Mouse (Mus musculus) lung, postnatal 10 days (tissue): ENCODE results near the gene Cplane1.
"Not testable (repeated sequence)": the region's sequence is repeated elsewhere in the genome, so short reads cannot be mapped to it uniquely, and the experiment has no call there.

Source experiments
- DNase-seq: peaks from one replicate; pipeline ENCODE4 v3.0.0; 2021

Cplane1 gene

DNA sequence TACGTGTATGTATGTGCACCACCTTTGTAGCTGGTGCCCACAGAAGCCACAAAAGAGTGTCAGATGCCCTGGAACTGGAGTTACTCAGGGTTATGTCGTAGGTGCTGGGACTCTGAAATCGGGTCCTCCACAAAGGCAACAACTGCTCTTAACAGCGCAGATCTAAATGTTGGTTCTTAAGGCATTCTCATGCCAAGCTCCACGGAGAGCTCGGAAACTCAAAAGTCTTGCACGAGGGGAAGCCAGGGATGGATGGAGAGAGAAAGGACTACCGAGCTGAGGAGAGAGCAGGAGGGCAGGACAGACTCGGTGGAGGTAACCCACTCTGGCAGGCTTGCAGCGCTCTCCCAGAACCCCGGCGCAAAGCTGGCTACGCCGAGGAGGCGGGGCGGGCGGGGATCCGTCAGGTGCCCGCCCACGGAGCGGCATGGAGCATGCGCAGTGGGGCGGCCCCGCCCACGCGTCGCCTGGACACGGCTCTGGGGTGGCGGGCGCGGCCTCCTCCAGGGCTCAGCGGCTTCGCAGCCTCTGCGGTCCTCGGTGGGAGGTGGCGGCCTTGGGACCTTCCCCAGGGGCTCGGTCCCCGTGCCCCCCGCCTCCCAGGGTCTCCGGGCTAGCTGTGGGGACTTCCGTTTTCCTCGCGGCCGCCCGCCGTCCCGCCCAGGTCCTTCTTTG lies at the start of gene Cplane1:
TSS of gene Cplane1 (plus strand) at position 516 of the 675 bp plus-strand sequence.
- peak; percentile 94 for DNase-seq

GRCm38 (mm10) chr15:8129281-8129680 lies 39.6 kb upstream of the Cplane1 start:
- DNase-seq = no peak

DNA sequence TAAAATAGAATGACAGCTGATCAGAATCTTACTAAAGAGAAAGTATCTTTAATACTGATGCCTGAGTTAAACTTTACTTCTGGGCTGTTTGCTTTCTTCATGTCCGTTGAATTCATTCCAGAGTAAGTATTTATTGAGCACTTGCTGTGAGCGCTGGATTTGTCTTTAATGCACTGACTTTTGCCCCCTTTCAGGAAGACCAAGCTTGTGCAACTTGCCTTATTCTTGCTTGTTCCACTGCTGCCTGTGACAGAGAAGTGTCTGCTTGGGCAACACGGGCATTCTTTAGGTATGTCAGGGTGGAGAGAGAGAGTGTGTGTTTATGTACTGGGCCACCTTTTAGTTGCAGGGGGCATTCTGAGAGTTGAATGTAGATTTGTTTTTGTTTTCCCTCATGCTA lies 37.6 kb upstream of the Cplane1 start:
- DNase-seq = no peak

DNA sequence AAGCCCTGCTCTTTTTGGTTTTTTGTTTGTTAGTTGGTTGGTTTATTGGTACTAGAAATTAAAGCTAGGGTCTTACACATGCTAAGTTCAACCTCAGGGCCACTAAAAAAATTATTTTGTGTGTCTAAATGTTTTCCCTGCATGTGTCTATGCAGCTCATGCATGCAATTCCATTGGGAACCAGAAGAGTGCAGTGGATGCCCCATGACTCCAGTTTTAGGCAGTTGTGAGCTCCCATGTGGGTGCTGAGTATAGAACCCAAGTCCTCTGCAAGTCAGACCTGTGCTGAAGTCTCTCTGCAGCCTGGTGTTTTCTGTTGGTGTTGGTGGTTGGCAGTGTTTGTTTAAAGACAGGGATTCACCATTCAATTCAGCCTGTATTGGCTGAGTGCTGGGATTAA lies 37.1 kb upstream of the Cplane1 start:
- DNase-seq = no peak

GRCm38 (mm10) chr15:8135606-8136005 lies 33.3 kb upstream of the Cplane1 start:
- no peak for DNase-seq

GRCm38 (mm10) chr15:8161841-8162240 lies 7.1 kb upstream of the Cplane1 start:
- no peak for DNase-seq

DNA sequence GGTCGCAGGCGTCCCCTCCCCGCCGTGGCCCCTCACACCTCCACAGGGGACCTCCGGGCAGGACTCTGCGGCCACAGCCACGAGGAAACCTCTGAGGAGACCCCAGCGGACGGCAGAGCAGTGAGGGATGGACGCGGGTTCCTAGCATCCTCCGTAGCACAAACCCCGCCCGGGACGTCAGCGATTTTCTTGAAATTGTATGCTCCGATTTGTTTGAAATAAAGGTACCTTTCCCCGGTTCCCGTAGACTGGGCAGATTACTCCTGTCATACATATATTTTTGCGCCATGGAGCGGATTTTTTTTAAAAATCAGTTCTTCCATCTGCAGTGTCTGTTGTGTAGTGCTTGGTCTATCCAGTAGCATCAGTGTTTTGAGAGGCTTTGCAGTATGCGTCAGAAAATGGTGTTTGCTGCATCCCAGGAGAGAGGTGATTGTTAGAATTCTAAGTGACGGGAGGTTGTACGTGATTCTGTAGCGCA lies 400 bp downstream of the Cplane1 start:
- DNase-seq = no peak

DNA sequence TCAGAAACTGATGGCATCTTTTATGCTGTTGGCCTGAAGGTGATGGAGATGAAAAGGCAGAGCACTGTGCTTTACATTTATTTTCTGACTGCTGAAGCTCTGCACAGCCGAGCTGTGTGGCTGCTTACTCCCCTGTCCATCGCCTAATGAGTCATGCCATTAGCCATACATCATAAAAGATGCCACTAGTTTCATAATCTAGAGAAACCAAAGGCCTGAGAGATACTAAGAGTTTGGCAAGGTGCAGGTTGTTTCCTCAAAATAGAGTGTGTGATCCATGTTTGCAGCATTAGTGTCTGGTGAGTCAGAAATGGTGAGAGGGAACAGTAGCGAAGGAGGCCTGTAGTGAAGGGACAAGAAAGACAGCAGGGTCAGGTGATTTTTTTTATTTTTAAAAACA lies 20.7 kb downstream of the Cplane1 start:
- DNase-seq = no peak

- DNase-seq = no peak
These were observed 21.5 kb downstream of the Cplane1 start for GRCm38 (mm10) chr15:8190435-8190834.

- no peak for DNase-seq
These were observed 31.4 kb downstream of the Cplane1 start for GRCm38 (mm10) chr15:8200317-8200716.

- DNase-seq = no peak
These were observed 39.5 kb downstream of the Cplane1 start for GRCm38 (mm10) chr15:8208362-8208761.

DNA sequence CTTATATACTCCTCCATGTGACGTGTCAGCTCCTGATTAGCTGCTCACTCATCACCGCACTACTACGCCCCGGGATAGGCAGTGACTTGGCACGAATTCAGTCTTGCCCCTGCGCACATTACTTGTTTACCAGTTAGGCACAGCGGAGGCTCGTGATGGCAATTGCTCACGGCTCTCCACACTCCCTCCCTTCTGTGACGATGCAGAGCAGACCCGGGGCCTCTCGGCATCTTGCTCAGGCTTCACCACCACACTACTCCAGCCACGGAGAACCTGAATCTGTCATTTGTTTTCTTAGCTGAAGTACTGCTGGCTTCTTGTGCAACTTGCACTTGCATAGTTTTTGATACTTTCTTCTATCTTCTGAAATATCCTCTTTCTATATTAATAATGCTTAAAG lies 45.9 kb downstream of the Cplane1 start:
- no peak for DNase-seq

- DNase-seq = not testable (repeated sequence)
These were observed 65.3 kb downstream of the Cplane1 start for GRCm38 (mm10) chr15:8234167-8234566.

DNA sequence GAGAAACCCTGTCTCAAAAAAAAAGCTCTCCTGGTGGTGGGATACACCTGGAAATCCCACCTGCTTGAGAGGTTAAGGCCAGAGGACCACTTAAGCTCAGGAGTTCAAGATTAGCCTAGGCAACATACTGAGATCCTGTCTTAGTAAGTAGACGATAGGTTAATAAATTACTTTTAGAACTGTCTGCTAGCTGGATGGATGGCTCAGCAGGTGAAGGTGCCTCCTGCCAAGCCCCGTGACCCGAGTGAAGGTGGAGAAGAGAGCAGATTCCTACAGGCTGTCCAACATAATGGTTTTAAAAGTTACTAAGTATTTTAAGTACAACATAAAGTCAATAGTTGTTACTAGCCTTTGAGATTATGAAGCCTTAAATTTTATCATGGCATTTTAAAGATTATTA lies 97.0 kb downstream of the Cplane1 start:
- DNase-seq = no peak

- no peak for DNase-seq
These were observed 98.3 kb downstream of the Cplane1 start for GRCm38 (mm10) chr15:8267211-8267610.

- no peak for DNase-seq
These were observed 99.3 kb downstream of the Cplane1 start for GRCm38 (mm10) chr15:8268231-8268630.

- DNase-seq = no peak
These were observed 103.0 kb downstream of the Cplane1 start for GRCm38 (mm10) chr15:8271952-8272351.

GRCm38 (mm10) chr15:8277916-8278315 lies 109.0 kb downstream of the Cplane1 start:
- DNase-seq = not testable (repeated sequence)

DNA sequence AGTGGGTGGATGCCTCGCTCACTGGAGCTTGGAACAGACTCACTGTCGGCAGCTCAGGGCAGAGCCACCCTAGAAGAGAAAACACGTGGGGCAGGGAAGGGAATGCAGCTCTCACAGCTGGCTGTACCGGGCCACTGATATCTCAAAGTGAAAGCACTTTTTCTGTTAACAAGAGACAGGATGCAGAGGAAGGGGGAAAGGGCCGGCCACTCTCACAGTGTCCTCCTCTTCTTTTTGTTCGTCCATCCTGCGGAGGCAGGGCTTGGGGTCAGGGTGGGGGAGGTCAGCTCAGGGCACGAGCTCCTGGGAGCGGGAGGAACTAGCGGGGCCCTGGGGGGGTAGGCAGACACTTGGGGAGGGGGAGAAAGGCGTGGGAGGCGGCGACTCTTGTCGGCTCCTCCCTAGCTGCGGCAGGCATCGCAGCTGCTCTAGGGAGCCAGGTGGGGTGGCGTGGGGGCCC lies 110.4 kb downstream of the Cplane1 start:
- DNase-seq = peak; percentile 54

DNA sequence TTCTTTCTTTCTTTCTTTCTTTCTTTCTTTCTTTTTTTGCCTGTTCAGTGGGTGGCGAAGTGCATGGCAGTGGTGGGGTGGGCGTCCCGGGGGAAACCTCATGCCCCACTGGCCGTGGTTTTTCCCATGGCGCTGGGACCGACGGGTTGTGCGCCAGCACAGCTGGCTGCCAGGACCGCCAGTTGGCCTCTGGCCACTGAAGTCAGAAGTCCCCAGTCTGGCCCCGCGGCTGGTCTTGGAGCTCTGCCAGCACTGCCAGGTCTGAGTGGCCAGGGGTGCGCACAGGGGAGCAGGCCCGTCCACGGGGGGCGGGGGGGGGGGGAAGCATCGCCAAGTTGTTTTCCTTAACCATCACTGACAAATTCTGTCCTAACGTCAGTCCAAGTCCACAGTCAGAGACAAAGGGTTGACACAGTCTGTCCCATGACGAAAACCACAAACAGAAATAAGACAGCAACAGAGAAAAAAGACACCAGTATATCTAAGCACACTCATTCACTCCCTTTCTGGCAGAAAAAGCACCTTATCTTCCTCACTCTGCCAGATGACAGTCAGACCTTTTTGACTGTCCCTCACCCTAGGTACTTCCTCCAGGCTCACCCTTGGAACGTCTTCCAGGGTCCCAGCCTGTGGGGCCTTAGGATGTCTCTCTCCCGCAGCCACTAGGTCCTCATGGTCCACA lies 111.2 kb downstream of the Cplane1 start:
- peak; percentile 74 for DNase-seq

GRCm38 (mm10) chr15:8281701-8282100 lies 112.8 kb downstream of the Cplane1 start:
- no peak for DNase-seq

DNA sequence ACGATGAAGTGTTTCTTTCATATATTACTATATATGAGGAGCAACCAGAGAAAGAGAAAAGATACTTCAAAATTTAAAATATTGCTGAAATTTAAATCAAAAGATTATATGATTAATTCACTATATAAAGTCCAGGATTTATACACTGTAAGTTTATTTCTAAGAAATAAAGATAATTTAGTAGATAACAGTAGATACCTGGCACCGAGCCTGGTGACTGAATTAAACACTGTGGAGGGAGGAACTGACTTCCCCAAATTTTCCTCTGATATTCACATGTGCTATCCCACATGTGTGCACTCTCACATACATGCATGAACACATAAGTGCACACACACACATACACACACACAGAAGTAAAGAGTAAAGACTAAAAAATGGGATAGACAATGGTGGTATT lies 113.2 kb downstream of the Cplane1 start:
- DNase-seq = no peak

DNA sequence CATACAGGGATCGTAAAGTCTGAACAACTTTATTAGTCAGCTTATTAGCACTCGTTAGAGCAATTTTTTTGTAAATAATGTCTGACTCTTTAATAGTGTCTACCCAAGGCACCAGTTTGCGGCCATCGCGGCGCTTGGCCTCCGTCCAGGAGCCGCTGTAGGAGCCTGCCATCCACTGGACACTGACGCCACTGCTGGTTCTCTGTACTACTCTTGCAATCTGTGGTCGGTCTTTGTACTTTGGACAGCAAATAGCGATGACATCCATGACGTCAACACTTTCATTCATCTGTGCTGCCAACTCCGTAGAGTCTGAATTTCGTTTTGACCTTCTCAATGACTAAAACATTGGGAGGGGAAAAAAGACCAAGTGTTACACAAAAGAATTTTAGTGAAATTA lies 122.3 kb downstream of the Cplane1 start:
- DNase-seq = peak; percentile 32

DNA sequence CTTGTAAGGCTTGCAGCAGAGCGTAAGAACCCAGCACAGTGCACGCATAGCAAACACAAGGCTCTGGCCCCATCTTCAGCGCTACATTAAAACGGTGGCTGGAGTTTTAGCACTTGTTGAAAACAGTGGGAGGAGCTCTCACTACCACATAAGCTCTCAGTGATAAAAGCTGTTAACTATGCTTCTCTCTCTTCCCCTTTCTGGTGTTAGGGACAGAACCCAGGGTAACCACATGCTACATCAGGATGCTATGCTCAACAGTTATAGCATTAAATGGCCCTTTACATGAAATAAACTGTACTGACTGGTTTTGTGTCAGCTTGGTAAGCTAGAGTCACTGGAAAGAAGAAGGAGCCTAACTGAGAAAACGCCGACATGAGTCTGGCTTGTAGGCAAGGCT lies 125.2 kb downstream of the Cplane1 start:
- no peak for DNase-seq
